Mouse (Mus musculus) frontal cortex, postnatal 36 days (tissue): ENCODE data around the gene Apol9b.

Source experiments
- DNase-seq, 2 experiments: peaks; one replicate each; pipeline ENCODE4 v3.0.0; 2022; ENCODE audit warnings: low spot score in 2 of 2

Gene Apol9b

DNA sequence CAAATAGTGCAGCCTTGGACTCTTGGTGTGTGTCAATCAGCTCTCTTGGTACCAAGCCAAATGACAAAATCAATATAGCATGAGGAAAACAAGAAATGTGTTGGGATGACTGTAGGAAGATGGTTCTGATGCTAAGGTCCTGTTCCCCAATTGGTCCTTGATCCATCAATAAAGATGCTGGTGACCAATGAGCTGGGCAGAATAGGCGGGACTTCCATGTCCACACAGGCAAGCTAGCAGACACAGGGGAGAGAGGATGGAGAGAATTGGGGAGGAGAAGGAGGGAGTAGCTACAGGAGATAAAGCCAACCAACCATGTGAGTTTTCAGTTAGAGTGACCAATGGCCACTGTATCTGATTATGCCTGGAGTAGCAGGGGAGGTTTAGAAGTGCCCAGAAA, 17.5 kb downstream of the Apol9b start:
- no peak for DNase-seq

DNA sequence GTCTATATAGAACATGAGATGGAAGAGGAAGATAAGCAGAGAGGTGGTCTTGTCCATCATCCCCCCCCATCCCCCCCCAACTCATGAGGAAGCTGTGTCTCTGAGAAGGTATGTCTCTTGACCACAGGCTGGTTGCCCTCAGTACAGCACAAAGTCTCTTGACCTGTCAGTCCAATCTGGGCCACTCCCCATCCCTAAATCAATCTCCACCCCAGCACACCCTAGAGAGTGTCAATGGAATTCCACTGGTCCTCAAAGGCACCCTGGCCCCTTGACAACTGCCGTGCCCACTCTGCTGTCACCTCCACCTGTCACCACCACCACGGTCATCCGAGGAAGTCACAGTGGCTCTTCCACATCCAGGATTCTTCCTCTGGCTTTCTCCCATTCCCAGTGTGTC, 19.6 kb downstream of the Apol9b start:
- DNase-seq: no peak

DNA sequence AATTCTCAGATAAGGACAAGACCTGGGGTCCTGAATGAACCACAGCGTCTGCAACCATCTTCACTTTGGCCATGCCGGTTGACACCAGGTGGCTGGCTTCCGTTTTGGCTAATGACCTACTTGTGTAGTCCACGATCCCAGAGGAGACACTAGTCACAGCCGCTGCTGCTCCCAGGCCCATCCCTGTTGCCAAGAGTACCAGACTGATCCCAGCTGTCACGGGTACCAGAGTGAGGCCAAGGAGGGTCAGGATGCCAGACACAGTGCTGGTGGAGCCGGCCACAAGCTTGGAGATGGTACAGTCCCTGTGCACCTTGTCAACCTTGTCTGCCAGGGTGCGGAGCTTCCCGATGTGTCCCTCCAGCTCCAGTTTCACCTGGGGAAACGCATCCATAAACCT, 20.9 kb downstream of the Apol9b start:
- DNase-seq: no peak

DNA sequence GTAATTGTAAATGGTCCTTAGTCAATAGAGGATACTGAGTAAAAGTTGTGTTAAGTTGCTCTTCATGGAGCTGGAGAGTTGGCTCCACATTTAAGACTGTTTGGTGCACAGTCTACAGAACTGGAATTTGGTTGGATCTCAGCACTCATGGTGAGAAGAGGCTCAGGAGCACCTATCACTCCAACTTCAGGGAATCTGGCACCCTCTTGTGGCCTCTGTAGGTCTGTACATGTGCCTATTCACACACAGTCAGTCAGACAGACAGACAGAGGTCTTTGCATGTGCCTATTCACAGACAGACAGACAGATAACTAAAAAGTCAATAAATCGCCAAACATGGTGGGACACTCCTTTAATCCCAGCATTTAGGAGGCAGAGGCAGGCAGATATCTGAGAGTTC, 21.6 kb downstream of the Apol9b start:
- DNase-seq: no peak

DNA sequence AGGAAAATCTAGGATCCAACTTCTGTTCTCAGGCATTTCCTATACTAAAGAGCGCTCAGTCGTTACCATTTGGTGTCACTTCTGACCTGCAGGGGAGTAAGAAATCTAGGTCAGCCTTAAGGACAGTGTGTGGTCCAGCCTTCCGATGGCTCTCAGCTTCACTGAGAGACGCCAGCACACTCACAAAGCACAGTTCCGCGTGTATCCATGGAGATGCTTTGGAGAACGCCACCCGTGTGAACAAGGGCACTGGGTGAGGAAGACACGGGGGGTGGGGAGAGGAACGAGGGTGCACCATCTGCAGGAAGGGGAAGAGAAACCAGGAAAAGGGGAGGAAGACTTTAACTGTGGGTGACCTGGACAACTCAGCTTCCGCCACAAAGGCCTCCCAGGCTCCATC, 23.6 kb downstream of the Apol9b start:
- DNase-seq: no peak

DNA sequence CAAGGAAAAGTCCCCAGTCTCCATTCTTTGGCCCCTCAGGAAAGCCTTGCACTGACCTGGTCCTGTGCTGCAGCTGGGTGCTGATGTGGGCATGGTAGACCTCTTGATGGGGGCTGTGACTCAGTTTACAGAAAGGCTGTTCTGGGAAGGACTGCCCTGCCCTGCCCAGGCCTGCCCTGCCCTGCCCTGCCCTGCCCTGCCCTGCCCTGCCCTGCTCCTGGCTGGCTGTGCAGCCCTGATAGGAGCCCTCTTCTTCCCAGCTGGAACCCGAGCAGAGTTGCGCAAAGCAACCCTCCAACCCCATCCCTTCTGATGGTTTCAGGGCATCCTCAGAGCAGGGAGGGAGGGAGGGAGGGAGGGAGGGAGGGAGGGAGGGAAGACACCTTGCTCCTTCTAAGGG, 26.3 kb downstream of the Apol9b start:
- DNase-seq: no peak

DNA sequence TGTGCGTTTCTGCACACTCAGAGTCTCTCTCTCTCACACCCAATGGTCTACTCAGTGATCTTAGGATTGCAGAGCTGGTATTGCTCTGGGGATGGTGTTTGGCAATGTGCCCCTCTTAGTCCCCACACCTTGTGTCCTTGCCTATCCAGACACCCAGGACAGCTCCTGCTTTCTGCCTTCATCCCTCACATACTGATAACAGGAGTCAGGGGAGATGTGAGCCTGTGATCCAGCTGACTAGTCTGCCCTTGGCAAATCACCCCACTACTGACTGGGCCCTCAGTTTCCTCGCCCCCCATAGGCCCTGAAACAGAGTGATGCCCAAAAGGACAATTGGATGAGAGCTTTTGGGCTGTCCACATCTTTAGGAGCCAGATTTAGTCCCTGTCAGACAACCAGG, 27.2 kb downstream of the Apol9b start:
- no peak for DNase-seq

DNA sequence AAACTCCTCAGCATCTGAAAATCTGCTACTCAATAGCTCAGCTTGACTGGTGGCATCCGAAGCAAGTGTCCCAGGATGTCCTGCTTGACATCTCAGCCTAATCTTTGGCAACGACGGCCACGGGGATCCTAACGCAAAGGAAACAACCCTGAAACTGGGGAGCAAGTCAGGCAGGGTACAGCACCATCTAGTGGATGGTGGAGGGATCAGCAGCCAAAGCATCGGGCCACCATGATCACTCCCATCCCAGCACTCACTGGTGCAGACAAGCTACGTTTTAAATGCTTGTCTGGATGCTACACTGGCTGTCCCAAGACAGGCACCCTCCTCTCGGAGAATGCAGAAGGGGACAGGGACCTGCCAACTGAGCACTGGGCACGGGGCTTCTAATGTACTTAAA, 28.0 kb downstream of the Apol9b start, which contains the start of gene Apol8:
Gene Apol8 (minus strand): TSS at position 156 of the 400 bp plus-strand sequence.
- peak; percentile 64 to 72 for DNase-seq

DNA sequence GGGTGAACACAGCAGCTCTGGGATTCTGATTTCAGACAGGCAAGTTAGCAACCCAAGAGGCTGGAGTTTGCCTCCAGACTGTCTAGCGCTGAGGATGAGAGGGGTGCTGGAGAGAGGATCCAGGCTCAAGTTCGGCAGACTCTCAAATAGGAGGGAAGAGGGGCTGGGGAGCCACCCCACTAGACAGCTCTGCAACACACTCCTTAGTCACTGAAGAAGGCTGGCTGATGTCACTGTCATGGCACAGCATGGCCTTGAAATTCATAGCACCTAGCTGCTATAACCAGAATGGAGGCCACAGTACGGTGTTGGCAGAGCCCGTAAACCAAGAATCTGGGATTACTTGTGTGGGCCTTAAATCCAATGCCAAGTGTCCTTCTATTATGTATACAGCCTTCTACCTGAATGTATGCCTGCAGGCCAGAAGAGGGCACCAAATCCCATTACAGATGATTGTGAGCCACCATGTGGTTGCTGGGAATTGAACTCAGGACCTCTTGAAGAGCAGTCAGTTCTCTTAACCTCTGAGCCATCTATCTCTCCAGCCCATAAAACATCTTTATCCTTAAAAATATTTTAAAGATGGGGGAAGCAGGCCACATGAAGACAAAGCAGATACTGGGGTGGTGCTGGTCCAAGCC, 28.9 kb downstream of the Apol9b start:
- DNase-seq: no peak

DNA sequence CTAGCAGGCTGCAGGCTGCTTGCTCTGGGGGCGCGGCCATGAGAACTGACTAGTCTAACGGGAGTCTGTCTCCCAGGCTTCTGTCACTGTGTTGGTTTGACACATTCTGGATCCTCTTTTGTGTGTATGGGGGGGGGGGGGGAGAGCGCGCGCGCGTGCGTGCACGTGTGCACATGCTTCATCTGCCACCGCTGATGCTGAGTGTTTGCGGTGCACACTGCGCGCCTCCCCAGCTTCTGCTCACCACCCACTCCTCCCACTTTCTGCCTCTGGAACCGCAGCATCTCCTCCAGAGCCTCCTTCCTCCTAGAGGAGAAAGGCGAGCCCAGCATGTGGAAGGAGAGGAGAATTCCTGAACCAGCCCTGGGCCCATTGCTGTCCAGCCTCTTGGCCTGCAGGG, 31.2 kb downstream of the Apol9b start:
- DNase-seq: no peak

DNA sequence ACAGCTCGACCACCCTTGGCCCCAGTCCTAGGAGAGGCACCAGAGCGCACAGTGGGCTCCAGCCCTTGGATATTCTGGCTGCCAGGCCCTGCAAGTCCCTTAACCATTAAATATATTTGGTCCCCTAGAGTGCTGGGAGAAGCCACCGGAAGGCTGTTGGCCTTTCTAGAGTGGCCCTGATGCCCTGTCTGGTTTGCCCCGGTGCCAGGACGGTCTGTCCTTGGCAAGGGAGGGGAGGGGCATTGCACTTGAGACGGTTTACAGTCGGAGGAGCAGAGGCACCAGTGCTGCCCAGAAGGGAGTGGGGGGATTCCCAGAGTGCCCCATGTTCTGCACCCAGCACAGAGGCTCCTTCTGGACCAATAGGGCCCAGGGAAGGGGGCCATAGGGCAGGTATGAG, 32.2 kb downstream of the Apol9b start:
- DNase-seq: no peak

DNA sequence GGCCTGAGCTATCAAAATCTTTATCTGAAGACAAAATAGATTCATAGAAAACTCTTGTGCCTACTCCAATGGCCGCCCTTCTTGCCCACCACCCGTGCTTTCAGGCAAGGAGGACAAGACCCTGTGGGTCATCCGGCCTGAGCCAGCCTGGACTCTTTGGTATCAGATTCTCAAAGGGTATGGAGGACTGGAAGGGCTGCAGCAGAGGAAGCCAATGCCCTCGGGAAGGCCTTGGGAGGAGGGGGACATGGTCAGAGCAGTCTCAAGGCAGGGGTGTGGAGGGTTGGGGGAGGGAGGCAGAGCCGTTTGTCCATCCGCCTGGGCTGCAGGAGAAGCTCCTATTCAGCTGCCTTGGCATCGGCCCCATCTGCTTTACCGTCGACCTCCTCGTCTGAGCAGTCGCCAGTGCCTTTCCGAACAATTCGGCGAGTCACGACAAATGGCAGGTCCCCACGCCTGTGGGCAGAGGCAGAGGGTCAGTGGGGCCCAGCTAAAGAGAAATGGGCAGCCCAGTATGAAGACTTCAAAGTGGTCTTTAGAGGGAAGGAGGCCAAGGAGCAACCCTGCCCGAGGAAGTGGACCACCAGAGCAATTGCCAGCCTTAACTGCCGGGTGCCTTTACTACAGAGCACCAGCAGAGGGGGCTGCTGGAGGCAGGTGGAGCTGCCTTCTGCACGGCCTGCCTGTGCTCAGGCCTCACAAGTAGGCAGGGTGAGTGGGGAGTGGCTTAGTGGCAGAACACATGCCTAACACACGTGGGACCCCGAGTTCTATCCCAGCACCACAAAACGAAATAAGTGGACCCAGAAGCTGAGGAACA, 32.9 kb downstream of the Apol9b start:
- DNase-seq: peak in 1 of 2 experiments; percentile 41

DNA sequence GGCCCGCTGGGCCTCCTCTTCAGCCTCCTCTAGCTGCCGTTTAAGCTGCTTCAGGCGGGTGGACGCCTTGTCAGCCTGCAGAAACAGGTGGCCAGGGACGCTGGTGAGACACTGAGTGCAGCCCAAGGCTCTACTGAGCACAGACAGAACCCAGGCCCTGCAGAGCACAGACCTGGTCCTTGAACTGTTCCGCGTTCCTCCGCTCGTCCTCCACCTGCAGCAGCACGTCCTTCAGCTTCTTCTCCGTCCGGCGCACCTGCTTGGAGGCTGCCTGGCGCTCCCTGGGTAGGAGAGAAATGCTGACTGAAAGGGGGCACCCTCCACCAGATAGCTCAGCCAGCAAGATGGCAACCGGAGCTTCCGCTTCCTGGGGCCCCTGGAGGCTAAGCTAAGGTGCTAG, 34.2 kb downstream of the Apol9b start:
- no peak for DNase-seq

DNA sequence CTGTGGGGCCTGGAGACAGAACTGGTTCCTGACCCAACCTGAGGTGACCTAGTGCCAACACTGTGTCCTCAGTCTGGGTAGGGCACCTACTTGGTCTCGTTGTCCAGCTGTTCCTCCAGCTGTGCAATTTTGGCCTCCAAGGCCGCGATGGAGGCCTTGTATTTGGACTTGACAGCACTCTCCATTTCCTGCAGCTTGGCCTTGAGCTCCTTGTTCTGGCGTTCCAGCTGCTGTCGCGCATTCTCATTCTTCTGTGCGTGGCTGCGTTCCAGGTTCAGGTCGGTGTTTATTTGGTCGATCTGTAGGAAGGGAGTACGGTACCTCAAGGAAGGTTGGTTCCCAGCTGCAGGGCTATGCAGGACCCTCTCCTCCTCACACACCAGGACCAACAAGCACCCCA, 34.9 kb downstream of the Apol9b start:
- DNase-seq: no peak

DNA sequence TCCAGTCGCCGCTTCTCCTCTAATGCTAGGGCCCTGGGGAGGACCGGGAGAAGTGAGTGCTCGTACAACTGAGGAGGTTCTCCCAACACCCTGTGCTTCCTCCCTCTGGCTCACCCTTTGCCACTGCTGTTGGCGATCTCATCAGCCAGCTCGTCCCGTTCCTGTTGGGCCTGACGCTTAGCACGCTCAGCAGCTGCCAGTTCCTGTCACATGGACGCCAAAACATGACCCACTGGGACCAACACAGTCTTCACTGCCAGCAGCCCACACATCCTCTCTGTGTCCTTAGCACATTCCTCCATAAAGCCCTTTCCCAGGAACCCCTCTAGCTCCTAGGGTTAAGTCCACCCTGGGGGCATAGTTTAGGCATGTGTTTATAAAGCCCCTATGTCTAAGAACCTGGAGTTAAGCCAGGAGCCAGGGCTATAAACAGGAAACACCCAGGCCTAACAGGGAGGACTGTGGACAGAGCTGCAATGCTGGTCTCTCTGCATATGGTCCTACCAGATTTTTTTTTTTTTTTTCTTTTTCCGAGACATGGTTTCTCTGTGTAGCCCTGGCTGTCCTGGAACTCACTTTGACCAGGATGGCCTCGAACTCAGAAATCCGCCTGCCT, 35.7 kb downstream of the Apol9b start:
- no peak for DNase-seq

DNA sequence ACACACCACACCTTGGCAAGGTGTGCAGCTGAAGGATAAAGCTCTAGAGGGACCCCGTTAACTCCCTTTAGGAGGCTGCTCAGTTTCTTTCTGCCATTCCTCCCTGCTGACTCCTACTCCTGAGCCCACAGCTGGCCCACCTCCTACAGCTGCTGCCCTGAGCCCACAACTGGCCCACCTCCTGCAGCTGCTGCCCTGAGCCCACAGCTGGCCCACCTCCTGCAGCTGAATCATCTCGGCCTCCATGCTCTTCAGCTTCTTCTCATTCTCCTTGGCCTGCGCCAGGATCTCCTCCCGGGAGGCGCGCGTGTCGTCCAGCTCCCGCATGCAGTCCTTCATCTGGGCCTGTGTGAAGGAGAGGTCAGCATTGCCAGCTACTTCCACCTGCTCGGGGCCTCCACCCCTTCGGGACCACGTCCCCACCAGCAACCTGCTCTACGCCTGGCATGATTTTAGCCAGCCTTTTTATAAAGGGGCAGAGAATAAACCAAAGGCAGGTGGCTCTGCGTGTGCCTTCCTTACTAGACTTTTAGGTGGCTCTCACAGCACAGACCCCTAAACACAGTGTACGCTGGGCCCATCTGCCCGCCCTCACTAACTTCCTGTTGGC, 36.8 kb downstream of the Apol9b start:
- no peak for DNase-seq

DNA sequence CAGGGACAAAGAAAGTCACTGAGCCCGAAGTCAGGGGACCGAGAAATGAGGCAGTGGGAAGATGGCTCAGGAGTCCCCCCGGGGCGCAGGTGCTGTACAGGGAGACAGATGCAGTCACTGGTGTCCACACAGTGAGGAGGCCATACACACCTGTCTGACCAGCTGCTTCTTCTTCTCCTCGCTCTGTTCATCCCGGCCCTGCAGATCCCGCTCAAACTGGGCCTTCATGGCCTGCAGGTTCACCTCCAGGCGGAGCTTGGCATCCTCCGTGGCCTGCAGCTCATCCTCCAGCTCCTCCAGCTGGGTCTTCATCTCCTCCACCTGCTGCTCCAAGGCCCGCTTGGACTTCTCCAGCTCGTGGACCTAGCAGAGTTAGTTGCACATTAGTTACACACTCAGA, 38.1 kb downstream of the Apol9b start:
- no peak for DNase-seq

DNA sequence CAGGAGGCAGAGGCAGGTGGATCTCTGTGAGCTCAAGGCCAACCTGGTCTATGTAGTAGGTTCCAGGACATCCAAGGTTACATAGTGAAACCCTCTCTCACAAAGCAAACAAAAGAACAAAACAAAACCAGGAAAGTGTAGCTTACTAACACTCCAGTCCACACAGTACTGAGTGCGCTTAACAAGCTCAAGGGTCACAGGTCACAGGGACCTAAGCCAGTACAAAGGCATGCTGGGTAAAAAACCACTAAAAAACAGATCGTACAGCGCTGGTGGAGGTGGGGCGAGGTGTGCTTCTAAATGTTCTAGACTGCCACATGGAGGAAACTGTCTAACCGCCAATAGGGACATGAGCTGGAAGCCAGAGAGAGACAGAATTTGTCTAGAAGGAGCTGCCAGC, 41.5 kb downstream of the Apol9b start:
- DNase-seq: no peak

DNA sequence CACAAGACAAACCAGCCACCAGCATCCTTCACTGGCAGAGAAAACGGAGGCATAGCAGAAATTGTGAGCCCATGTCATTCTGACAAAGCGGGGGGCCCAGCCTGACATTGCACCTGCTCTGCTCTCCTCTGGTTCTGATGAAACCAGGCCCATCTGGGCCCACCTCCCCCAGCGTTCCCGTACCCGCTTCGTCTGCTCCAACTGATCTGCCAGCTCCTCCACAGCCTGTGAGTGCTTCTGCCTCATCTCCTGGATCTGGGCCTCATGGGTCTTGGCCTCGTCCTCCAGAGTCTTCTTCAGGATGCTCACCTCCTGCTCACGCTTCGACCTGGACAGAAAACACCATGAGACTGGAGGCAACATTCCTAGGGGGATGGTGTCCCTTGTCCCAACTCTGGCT, 42.1 kb downstream of the Apol9b start:
- no peak for DNase-seq

DNA sequence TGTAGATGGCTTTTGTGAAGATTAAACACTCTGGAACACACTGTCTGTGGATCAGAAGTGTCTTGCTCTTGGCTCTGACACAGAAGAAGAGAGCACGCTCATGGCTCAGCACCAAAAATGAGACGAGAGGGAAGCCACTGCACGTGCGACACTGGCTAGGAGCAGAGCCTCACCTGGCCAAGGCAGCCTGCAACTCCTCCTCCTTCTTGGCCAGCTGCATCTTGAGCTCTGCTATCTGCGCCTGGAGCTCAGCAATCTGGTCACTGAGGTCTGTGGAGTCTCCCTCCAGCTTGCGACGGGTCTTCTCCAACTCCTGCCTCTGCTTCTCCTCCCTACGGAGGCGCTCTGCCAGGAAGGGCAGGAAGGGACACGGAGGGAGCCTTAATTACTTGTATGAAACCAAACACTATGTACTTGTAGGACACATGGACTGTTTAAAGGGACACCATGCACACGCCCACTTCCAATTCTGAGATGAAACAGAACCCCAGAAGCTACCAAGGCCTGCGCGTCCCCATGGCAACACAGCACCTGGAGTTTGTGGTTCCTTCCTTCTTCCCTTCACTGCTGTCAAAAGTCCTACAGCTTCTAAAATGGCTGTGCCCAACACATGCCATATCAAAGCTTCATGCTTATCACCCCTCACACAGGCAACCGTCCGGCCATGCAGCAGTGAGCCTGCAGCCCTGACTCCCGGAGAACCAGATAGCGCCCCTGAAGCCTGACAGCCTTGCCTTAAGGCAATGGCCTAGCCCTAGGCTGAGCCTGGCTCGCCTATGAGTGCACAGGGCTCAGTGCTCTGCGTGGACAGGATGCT, 44.5 kb downstream of the Apol9b start:
- DNase-seq: no peak

DNA sequence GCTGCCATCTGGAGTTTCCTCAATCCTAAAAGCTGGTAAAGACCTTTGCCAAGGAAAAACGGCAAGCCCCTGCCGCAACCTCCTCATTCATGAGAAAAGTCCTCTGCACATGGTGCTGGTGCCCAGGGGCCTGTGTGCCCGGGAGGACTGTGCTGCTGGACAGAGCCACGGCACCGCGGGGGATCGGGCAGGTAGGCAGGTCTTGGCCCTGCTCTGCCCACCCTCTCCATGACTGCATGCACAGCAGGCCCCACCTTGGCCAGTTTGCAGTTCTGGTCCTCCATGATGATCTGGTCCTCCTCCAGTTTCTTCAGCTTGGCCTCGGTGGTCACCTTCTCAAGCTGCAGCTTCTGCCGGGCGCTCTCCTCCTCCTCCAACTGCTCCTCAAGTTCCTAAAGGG, 45.5 kb downstream of the Apol9b start:
- DNase-seq: no peak
